Mouse (Mus musculus) liver, adult 2 months (tissue): Measurements from ENCODE around the gene Rcn3.

Source experiments
- CTCF ChIP-seq: fragments of 200-500 bp; IDR thresholded peaks from 2 replicates; pipeline ENCODE4 v1.5.1; 2011; ENCODE audit warnings: low read depth, low read length, control low read depth
- POLR2A ChIP-seq: fragments of 200-500 bp; IDR thresholded peaks from 2 replicates; pipeline ENCODE4 v1.6.1; 2011; ENCODE audit warnings: low read length, control low read depth; ENCODE audit not compliant: insufficient read depth; ENCODE audit errors: extremely low read depth

GRCm38 (mm10) chr7:45073949-45074348 is 18.1 kb downstream of the Rcn3 start:
- TF ChIP-seq CTCF (no peak), POLR2A (no peak)
